In genomic region chr5:74277216-74277615, GRCm38 (mm10) we compare ENCODE assay signal across 8 mouse cellular contexts.
A peak's percentile ranks its signal among the peaks of the same experiment; 100 is the strongest.
DNase-seq lines count a peak whose midpoint lies in the region; ATAC-seq and TF ChIP-seq lines count a peak whose summit lies in the region.

No protein-coding gene starts in this region.

- no peak overlapping the region for H3K4me3 ChIP-seq in hindbrain, embryonic 13.5 days
- H3K4me3 ChIP-seq in hindbrain, embryonic 14.5 days (replicated peaks; ENCODE audit: low read length): no peak overlapping the region
- no peak overlapping the region for H3K4me3 ChIP-seq in hindbrain, embryonic 16.5 days (ENCODE audit: low read length)
- H3K4me3 ChIP-seq in limb, embryonic 15.5 days: no peak overlapping the region

- H3K4me1 ChIP-seq in hindbrain, embryonic 13.5 days (replicated peaks): peaks cover 10% of the 10 kb centered on the region
- peaks cover 8% of the 10 kb centered on the region; the same call in 1 of the 2 replicates for H3K4me1 ChIP-seq in hindbrain, embryonic 14.5 days (replicated peaks; ENCODE audit: control insufficient read depth, insufficient read depth, low read length)
- H3K4me1 ChIP-seq in hindbrain, embryonic 16.5 days (ENCODE audit: control insufficient read depth, insufficient read depth, low read depth, low read length): peaks cover 5% of the 10 kb centered on the region; the same call in 1 of the 2 replicates
- peaks cover 20% of the 10 kb centered on the region for H3K4me1 ChIP-seq in limb, embryonic 15.5 days

- no peaks in the 10 kb centered on the region for H3K36me3 ChIP-seq in hindbrain, embryonic 13.5 days
- H3K36me3 ChIP-seq in hindbrain, embryonic 14.5 days (replicated peaks; ENCODE audit: control insufficient read depth, insufficient read depth): no peaks in the 10 kb centered on the region
- no peaks in the 10 kb centered on the region for H3K36me3 ChIP-seq in hindbrain, embryonic 16.5 days (ENCODE audit: control insufficient read depth, insufficient read depth, low read length)
- H3K36me3 ChIP-seq in limb, embryonic 15.5 days: no peaks in the 10 kb centered on the region

- H3K4me2 ChIP-seq in hindbrain, embryonic 13.5 days: no peak overlapping the region
- H3K4me2 ChIP-seq in hindbrain, embryonic 14.5 days (replicated peaks): no peak overlapping the region
- H3K4me2 ChIP-seq in hindbrain, embryonic 16.5 days (ENCODE audit: low read length): no peak overlapping the region
- H3K4me2 ChIP-seq in limb, embryonic 15.5 days: no peak overlapping the region

- no peaks in the 10 kb centered on the region for H3K9me3 ChIP-seq in hindbrain, embryonic 13.5 days
- no peaks in the 10 kb centered on the region for H3K9me3 ChIP-seq in hindbrain, embryonic 14.5 days (ENCODE audit: control insufficient read depth, low read length)
- no peaks in the 10 kb centered on the region for H3K9me3 ChIP-seq in hindbrain, embryonic 16.5 days (ENCODE audit: control insufficient read depth, low read length)
- no peaks in the 10 kb centered on the region for H3K9me3 ChIP-seq in limb, embryonic 15.5 days

- TF ChIP-seq POLR2A in brain, embryonic 14.5 days (IDR thresholded peaks at IDR 0.05; ENCODE audit: borderline replicate concordance, extremely low read depth, insufficient read depth, insufficient read length, poor library complexity, severe bottlenecking): no peak

- H3K27me3 ChIP-seq in hindbrain, embryonic 13.5 days: no peaks in the 10 kb centered on the region
- H3K27me3 ChIP-seq in hindbrain, embryonic 14.5 days (ENCODE audit: control insufficient read depth, insufficient read depth, low read length): no peaks in the 10 kb centered on the region
- H3K27me3 ChIP-seq in hindbrain, embryonic 16.5 days (replicated peaks; ENCODE audit: control insufficient read depth, insufficient read depth, low read length): no peaks in the 10 kb centered on the region
- H3K27me3 ChIP-seq in limb, embryonic 15.5 days: no peaks in the 10 kb centered on the region

- no peak overlapping the region for H3K27ac ChIP-seq in hindbrain, embryonic 13.5 days
- no peak overlapping the region for H3K27ac ChIP-seq in hindbrain, embryonic 14.5 days
- H3K27ac ChIP-seq in hindbrain, embryonic 16.5 days (ENCODE audit: low read depth, low read length): no peak overlapping the region
- peak overlapping the region; percentile 57; the same call in 1 of the 2 replicates for H3K27ac ChIP-seq in limb, embryonic 15.5 days

- TF ChIP-seq CTCF in brain, embryonic 14.5 days (IDR thresholded peaks at IDR 0.05; ENCODE audit: borderline replicate concordance, extremely low read depth, insufficient read depth, insufficient read length): no peak

- 90% methylated on average over 5 of the region's 5 CpGs for WGBS in hindbrain, embryonic 13.5 days
- 84% methylated on average over 5 of the region's 5 CpGs for WGBS in hindbrain, embryonic 14.5 days
- 77% methylated on average over 5 of the region's 5 CpGs for WGBS in hindbrain, embryonic 16.5 days
- 74% methylated on average over 5 of the region's 5 CpGs for WGBS in limb, embryonic 15.5 days

- no peak overlapping the region for H3K9ac ChIP-seq in hindbrain, embryonic 13.5 days
- no peak overlapping the region for H3K9ac ChIP-seq in hindbrain, embryonic 14.5 days
- no peak overlapping the region for H3K9ac ChIP-seq in hindbrain, embryonic 16.5 days (ENCODE audit: low read depth, low read length)
- no peak overlapping the region for H3K9ac ChIP-seq in limb, embryonic 15.5 days

- DNase-seq in hindbrain, embryonic 14.5 days (ENCODE audit: low spot score): no peak
- peak; percentile 35 for DNase-seq in brain, embryonic 14.5 days (ENCODE audit: low read depth)
- no peak for DNase-seq in adrenal gland, adult 8-10 months
- DNase-seq in urinary bladder, postnatal 10 days (ENCODE audit: low spot score): no peak

- ATAC-seq in hindbrain, embryonic 13.5 days (ENCODE audit: low FRiP score): peak; percentile 75
- ATAC-seq in hindbrain, embryonic 14.5 days (ENCODE audit: low FRiP score): no peak
- ATAC-seq in hindbrain, embryonic 16.5 days: 0 out of 2 replicates have a peak, but pooled peaks have one; percentile 46
- ATAC-seq in limb, embryonic 15.5 days (ENCODE audit: insufficient number of reproducible peaks, low FRiP score, low TSS enrichment, low read depth): no peak; the same call in 1 of the 2 replicates
- no peak for ATAC-seq in megakaryocyte progenitor cell, adult 5-6 weeks (replicated peaks; ENCODE audit: poor library complexity)

Comparison
In these comparisons a context has a peak if more than half of its experiments do, and no peak if none do; other contexts are left out.
1. ATAC-seq: peak in hindbrain, embryonic 13.5 days (single experiment) and hindbrain, embryonic 16.5 days (single experiment); none in hindbrain, embryonic 14.5 days (single experiment), limb, embryonic 15.5 days (single experiment) and megakaryocyte progenitor cell, adult 5-6 weeks (single experiment).